Mouse (Mus musculus) heart, adult 2 months (tissue): ENCODE results near the gene Mdga2. TPM values are rescaled to one million over a fixed set of nuclear protein-coding genes. Genes with fewer than 3 reads are reported as not detected.

ENCODE experiments used
- DNase-seq, 2 experiments: peaks; one replicate each; pipeline ENCODE4 v3.0.0; 2021
- H3K27ac ChIP-seq: fragments of 200-600 bp; 2 replicates; pipeline ENCODE4 v1.8.1; 2022
- H3K27me3 ChIP-seq: fragments of 200-500 bp; 2 replicates; pipeline ENCODE4 v1.6.1; 2012; ENCODE audit warnings: mild to moderate bottlenecking, low read length, inconsistent platforms, mixed read lengths; ENCODE audit not compliant: control insufficient read depth, insufficient read depth
- H3K36me3 ChIP-seq: fragments of 200-500 bp; 2 replicates; pipeline ENCODE4 v1.6.1; 2012; ENCODE audit warnings: low read length, inconsistent platforms; ENCODE audit not compliant: control insufficient read depth, insufficient read depth
- H3K4me1 ChIP-seq: fragments of 200-500 bp; 2 replicates; pipeline ENCODE4 v1.6.1; 2011; ENCODE audit warnings: low read length; ENCODE audit not compliant: control insufficient read depth, insufficient read depth
- H3K4me3 ChIP-seq: fragments of 200-600 bp; 2 replicates; pipeline ENCODE4 v1.8.1; 2022
- H3K79me2 ChIP-seq: fragments of 200-500 bp; replicated peaks from 2 replicates; pipeline ENCODE4 v1.6.1; 2012; ENCODE audit warnings: mild to moderate bottlenecking, inconsistent platforms, low read length, moderate library complexity, mixed read lengths; ENCODE audit not compliant: control insufficient read depth, insufficient read depth
- H3K9ac ChIP-seq: fragments of 200-500 bp; 2 replicates; pipeline ENCODE4 v1.6.1; 2012; ENCODE audit warnings: low read depth, mild to moderate bottlenecking, control low read depth, inconsistent platforms, low read length, mixed read lengths
- CTCF ChIP-seq: fragments of 200-600 bp; IDR thresholded peaks from 2 replicates; pipeline ENCODE4 v1.8.1; 2022; ENCODE audit warnings: antibody characterized with exemption, mild to moderate bottlenecking, moderate library complexity
- EP300 ChIP-seq: fragments of 200-500 bp; IDR thresholded peaks from 2 replicates; pipeline ENCODE4 v1.6.1; 2011; ENCODE audit warnings: low read depth, low read length, control low read depth; ENCODE audit not compliant: insufficient read depth
- POLR2A ChIP-seq: fragments of 200-500 bp; IDR thresholded peaks from 2 replicates; pipeline ENCODE4 v1.6.1; 2011; ENCODE audit warnings: mild to moderate bottlenecking, low read depth, low read length, control low read depth; ENCODE audit not compliant: insufficient read depth
- WGBS: fragments of 180-500 bp; shearing (Covaris S2); methylation state at CpG from one replicate; pipeline ENCODE4 v1.1.7; 2018; 5-methylcytosine and 5-hydroxymethylcytosine counted together
- intact Hi-C: fragments of 180-260 bp; cut with DNase I; formaldehyde crosslinking; loops from one replicate; pipeline ENCODE4 v1.15.1; 2025
- polyA plus RNA-seq: library from polyadenylated mRNA; depleted of rRNA; stranded (reverse); fragments of >200 nt; gene quantifications from 2 replicates; pipeline ENCODE4 v1.2.3, GENCODE M21; 2012
- total RNA-seq, 2 experiments: library from RNA; stranded (reverse); gene quantifications; 2 replicates each; pipeline ENCODE4 v1.2.3; 2021

The Mdga2 gene
- total and polyA plus RNA-seq, 3 experiments = 0.37 to 0.52 (median 0.52) TPM

GRCm38 (mm10) chr12:66866199-66866598 is 356.1 kb downstream of the Mdga2 start:
- no peak overlapping the region for H3K27ac ChIP-seq
- no peaks in the 10 kb centered on the region for H3K4me1 ChIP-seq
- 64% methylated on average over 3 of the region's 3 CpGs for WGBS
- no peak overlapping the region for H3K9ac ChIP-seq
- no peaks in the 10 kb centered on the region for H3K36me3 ChIP-seq
- DNase-seq = no peak
- TF ChIP-seq POLR2A (no peak), CTCF (no peak), EP300 (no peak)
- H3K4me3 ChIP-seq = no peak overlapping the region
- H3K79me2 ChIP-seq = no peaks in the 10 kb centered on the region
- intact Hi-C loops = no loop called here
- H3K27me3 ChIP-seq = no peaks in the 10 kb centered on the region

DNA sequence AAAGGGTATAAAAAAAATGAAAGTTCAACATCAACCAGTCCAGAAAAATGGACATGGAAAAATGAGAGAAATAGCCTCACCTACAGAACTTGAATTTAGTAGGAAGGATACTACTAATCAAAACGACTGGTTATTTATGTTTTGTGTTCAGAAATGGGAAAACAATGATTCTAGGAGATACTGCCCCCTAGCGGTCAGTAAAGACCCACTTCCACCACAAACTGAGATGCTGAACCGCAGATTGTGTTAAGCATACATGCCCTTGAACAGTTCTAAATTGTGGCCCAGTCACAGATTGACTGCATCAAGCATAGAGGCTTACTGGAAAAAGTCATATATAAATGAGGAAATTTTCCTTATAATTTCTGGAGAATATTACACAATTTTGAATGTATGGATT is 369.2 kb downstream of the Mdga2 start:
- Histone ChIP-seq H3K27me3 (no peaks in the 10 kb centered on the region), H3K4me1 (no peaks in the 10 kb centered on the region), H3K9ac (no peak overlapping the region), H3K4me3 (no peak overlapping the region), H3K36me3 (no peaks in the 10 kb centered on the region), H3K27ac (no peak overlapping the region), H3K79me2 (no peaks in the 10 kb centered on the region)
- intact Hi-C loops = no loop called here
- WGBS = 16% methylated on average over 3 of the region's 3 CpGs
- DNase-seq = no peak
- TF ChIP-seq CTCF (peak; percentile 65), POLR2A (no peak)

- no peaks in the 10 kb centered on the region for H3K79me2 ChIP-seq
- H3K4me3 ChIP-seq = no peak overlapping the region
- DNase-seq = no peak
- TF ChIP-seq CTCF (no peak), POLR2A (no peak), EP300 (no peak)
- no peak overlapping the region for H3K27ac ChIP-seq
- H3K9ac ChIP-seq = no peak overlapping the region
- intact Hi-C loops = no loop called here
- 49% methylated on average over 3 of the region's 3 CpGs for WGBS
- no peaks in the 10 kb centered on the region for H3K36me3 ChIP-seq
- H3K27me3 ChIP-seq = no peaks in the 10 kb centered on the region
- H3K4me1 ChIP-seq = no peaks in the 10 kb centered on the region
Measured at GRCm38 (mm10) chr12:66840336-66840735, 382.0 kb downstream of the Mdga2 start.

DNA sequence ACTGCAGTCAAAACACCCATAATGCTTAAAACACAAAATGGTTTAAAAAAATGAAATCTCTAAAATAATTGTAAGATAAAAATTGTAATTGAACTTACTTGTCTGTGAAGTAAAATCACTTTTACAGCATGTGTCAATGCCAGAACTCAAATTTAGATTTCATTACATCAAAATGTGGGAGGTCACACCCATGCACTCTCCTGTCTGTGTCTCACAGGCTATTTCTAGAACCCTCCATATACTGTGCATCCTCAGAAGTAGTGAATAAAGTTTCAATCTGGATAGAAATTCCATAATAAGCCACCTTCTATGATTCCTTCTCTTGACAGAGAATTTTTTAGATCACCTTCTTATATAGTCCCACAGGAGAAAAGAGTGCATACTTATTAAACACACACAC is 466.7 kb downstream of the Mdga2 start:
- no peak for TF ChIP-seq POLR2A
- TF ChIP-seq EP300 = no peak
- no peak for TF ChIP-seq CTCF
- intact Hi-C loops = no loop called here
- Histone ChIP-seq H3K4me3 (no peak overlapping the region), H3K27me3 (no peaks in the 10 kb centered on the region), H3K27ac (no peak overlapping the region), H3K79me2 (no peaks in the 10 kb centered on the region), H3K36me3 (no peaks in the 10 kb centered on the region), H3K4me1 (no peaks in the 10 kb centered on the region), H3K9ac (no peak overlapping the region)
- DNase-seq = no peak

GRCm38 (mm10) chr12:66734536-66734935 is 487.8 kb downstream of the Mdga2 start:
- Histone ChIP-seq H3K4me1 (no peaks in the 10 kb centered on the region), H3K27me3 (no peaks in the 10 kb centered on the region), H3K4me3 (no peak overlapping the region), H3K79me2 (no peaks in the 10 kb centered on the region), H3K27ac (no peak overlapping the region), H3K36me3 (no peaks in the 10 kb centered on the region), H3K9ac (no peak overlapping the region)
- intact Hi-C loops = no loop called here
- TF ChIP-seq CTCF (no peak), EP300 (no peak), POLR2A (no peak)
- 35% methylated on average over 3 of the region's 3 CpGs for WGBS
- no peak for DNase-seq

DNA sequence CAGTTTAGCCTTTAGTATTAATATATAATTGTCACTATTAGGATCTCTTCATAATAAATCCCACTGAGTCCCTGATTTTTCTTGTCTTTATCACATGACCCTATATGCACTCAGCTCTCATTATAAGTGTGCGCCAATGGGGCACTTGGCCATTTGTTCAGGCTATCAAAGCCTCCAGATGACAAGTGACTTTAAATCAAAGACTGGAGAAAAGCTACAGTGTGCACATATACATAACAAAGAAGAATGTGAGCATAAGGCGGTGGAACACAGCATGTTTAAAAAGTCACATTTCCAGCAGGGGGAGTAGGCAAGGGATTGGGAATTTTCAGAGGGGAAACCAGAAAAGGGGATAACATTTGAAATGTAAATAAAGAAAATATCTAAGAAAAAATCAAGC is 497.9 kb downstream of the Mdga2 start:
- no peak overlapping the region for H3K4me3 ChIP-seq
- WGBS = 81% methylated on average over 2 of the region's 2 CpGs
- no peaks in the 10 kb centered on the region for H3K27me3 ChIP-seq
- DNase-seq = no peak
- no peaks in the 10 kb centered on the region for H3K36me3 ChIP-seq
- TF ChIP-seq EP300 (no peak), POLR2A (no peak), CTCF (no peak)
- no peaks in the 10 kb centered on the region for H3K79me2 ChIP-seq
- no peak overlapping the region for H3K27ac ChIP-seq
- no peaks in the 10 kb centered on the region for H3K4me1 ChIP-seq
- intact Hi-C loops = no loop called here
- no peak overlapping the region for H3K9ac ChIP-seq
